Mouse (Mus musculus) megakaryocyte, embryonic 14.5 days (primary cell): ENCODE measurements around the gene C2.
"Not testable (repeated sequence)": the region's sequence is repeated elsewhere in the genome, so short reads cannot be mapped to it uniquely, and the experiment has no call there.

Experiments
- FLI1 ChIP-seq: IDR thresholded peaks from 2 replicates; pipeline ENCODE4 v1.6.1; 2012; ENCODE audit warnings: low read length, inconsistent platforms, mixed read lengths
- GATA1 ChIP-seq: IDR thresholded peaks from 3 replicates; pipeline ENCODE4 v1.6.1; 2012; ENCODE audit warnings: mixed read lengths, low read length, inconsistent platforms, borderline replicate concordance

- TF ChIP-seq GATA1, FLI1: not testable (repeated sequence)
These were observed 2.8 kb upstream of the C2 start for GRCm38 (mm10) chr17:34900826-34901225.
